Mouse (Mus musculus) midbrain, embryonic 14.5 days (tissue): ENCODE data around the gene Ralb. TPM values are rescaled to one million over a fixed set of nuclear protein-coding genes. Genes with fewer than 3 reads are reported as not detected.

Experiments used
- ATAC-seq: fragments of 200-750 bp; cut with Nextera tagmentation; 2 replicates; pipeline ENCODE4 v1.8.0; 2017; ENCODE audit warnings: moderate number of reproducible peaks, moderate library complexity; ENCODE audit not compliant: low FRiP score, low TSS enrichment
- DNase-seq: peaks from one replicate; pipeline ENCODE4 v3.0.0-alpha.2; 2015
- H3K27ac ChIP-seq: fragments of 300-500 bp; sonication (generic); replicated peaks from 2 replicates; pipeline ENCODE4 v1.5.1; 2014; ENCODE audit warnings: mild to moderate bottlenecking, low read depth, low read length, moderate library complexity
- H3K27me3 ChIP-seq: fragments of 300-500 bp; sonication (generic); 2 replicates; pipeline ENCODE4 v1.6.1; 2014; ENCODE audit warnings: low read length, control low read depth, mixed read lengths; ENCODE audit not compliant: control insufficient read depth, insufficient read depth
- H3K36me3 ChIP-seq: fragments of 300-500 bp; sonication (generic); 2 replicates; pipeline ENCODE4 v1.6.1; 2014; ENCODE audit warnings: low read length, control low read depth; ENCODE audit not compliant: control insufficient read depth, insufficient read depth
- H3K4me1 ChIP-seq: fragments of 300-500 bp; sonication (generic); 2 replicates; pipeline ENCODE4 v1.6.1; 2014; ENCODE audit warnings: mild to moderate bottlenecking, antibody characterized with exemption, low read length, control low read depth; ENCODE audit not compliant: control insufficient read depth, insufficient read depth
- H3K4me2 ChIP-seq: fragments of 300-500 bp; sonication (generic); 2 replicates; pipeline ENCODE4 v1.6.1; 2014; ENCODE audit warnings: mild to moderate bottlenecking, low read length, moderate library complexity
- H3K4me3 ChIP-seq: fragments of 300-500 bp; sonication (generic); replicated peaks from 2 replicates; pipeline ENCODE4 v1.5.1; 2014; ENCODE audit warnings: low read depth, low read length
- H3K9ac ChIP-seq: fragments of 300-500 bp; sonication (generic); replicated peaks from 2 replicates; pipeline ENCODE4 v1.6.1; 2014; ENCODE audit warnings: mild to moderate bottlenecking, low read length, moderate library complexity
- H3K9me3 ChIP-seq: fragments of 300-500 bp; sonication (generic); 2 replicates; pipeline ENCODE4 v1.6.1; 2016; ENCODE audit warnings: low read length, control low read depth, mixed read lengths; ENCODE audit not compliant: control insufficient read depth
- WGBS: fragments of 180-500 bp; shearing (Covaris S2); extraction: QIAGEN DNeasy Blood & Tissue Kit; methylation state at CpG from one replicate; pipeline ENCODE4 v1.1.7; 2014; 5-methylcytosine and 5-hydroxymethylcytosine counted together
- polyA plus RNA-seq: library from polyadenylated mRNA; unstranded; fragments of >200 nt; fragmentation: Nextera tagmentation; extraction: Ambion mirVana; gene quantifications from 2 replicates; pipeline ENCODE4 v1.2.1, GENCODE M21; 2014

The Ralb gene
- polyA plus RNA-seq, 1 experiment from 2014 or later, result 49.6 TPM

DNA sequence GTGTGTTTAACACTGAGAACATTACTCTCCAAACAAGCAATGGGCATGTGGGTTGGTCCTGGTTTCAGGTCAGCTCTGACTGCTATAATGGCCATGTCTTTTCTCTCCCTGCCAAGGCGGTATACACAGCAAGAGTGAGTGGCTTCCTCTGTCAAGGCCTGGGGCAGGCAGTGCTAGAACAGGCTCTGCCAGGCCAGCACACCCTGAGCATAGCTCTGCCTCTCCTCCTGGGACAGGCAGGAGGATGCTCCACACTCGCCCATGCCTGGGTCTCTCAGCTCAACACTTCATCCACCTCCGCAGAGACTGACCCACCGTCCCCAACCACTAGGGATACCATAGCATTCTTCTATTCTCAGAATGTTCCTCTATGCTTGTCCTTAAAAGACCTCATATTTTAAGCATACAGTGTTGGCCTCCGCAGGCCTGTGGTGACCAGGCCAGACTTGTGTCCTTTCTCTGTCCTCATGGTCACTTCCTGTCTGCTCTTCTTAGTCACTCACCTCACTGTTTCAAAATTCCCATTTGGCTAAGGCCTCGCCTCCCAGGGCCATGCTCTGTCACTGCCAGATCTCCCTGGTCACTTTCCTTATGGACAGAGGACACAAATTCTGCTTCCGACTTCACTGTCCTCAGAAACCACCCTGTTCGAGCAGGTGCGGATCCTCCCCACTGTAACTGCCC lies 9.7 kb downstream of the Ralb start:
- no peaks in the 10 kb centered on the region for H3K9me3 ChIP-seq
- no peaks in the 10 kb centered on the region for H3K27me3 ChIP-seq
- H3K36me3 ChIP-seq, result no peaks in the 10 kb centered on the region
- no peak overlapping the region for H3K4me3 ChIP-seq
- DNase-seq (no peak), ATAC-seq (no peak)
- H3K9ac ChIP-seq, result no peak overlapping the region
- H3K4me1 ChIP-seq, result no peaks in the 10 kb centered on the region
- H3K27ac ChIP-seq, result no peak overlapping the region
- no peak overlapping the region for H3K4me2 ChIP-seq
- 93% methylated on average over 9 of the region's 9 CpGs for WGBS

DNA sequence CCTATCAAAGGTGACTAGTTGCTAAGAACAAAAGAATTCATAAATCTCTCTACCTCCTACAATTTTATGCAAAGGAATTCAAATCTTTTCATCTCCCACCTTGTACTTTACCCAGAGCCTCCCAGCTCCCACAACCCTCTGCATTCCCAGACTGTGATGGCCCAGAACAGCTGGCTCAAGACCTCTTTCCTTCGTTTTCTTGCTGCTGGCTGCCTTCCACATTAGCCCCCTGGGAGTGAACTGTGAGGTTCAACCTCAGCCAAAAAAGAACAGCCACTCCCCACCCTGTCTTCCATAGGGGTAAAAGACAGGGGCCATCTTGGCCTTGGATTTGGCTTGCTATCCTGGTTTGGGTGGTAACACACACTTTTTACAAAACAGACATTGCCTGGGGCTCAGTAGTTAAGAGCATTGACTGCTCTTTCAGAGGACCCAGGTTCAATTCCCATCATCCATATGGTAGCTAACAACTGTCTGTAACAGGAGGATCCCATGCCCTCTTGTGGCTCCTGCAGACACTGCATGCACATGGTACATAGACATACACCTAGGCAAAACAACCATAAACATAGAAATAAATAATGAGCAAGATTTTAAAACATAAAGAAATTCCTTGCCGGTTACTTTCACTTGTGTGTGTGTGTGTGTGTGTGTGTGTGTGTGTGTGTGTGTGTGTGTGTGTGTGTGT lies 10.4 kb downstream of the Ralb start:
- no peak overlapping the region for H3K4me2 ChIP-seq
- H3K27me3 ChIP-seq, result no peaks in the 10 kb centered on the region
- 79% methylated on average over 2 of the region's 2 CpGs for WGBS
- H3K9ac ChIP-seq, result no peak overlapping the region
- H3K36me3 ChIP-seq, result no peaks in the 10 kb centered on the region
- H3K9me3 ChIP-seq, result no peaks in the 10 kb centered on the region
- H3K27ac ChIP-seq, result no peak overlapping the region
- H3K4me3 ChIP-seq, result no peak overlapping the region
- no peak for DNase-seq
- ATAC-seq, result no peak
- H3K4me1 ChIP-seq, result no peaks in the 10 kb centered on the region

DNA sequence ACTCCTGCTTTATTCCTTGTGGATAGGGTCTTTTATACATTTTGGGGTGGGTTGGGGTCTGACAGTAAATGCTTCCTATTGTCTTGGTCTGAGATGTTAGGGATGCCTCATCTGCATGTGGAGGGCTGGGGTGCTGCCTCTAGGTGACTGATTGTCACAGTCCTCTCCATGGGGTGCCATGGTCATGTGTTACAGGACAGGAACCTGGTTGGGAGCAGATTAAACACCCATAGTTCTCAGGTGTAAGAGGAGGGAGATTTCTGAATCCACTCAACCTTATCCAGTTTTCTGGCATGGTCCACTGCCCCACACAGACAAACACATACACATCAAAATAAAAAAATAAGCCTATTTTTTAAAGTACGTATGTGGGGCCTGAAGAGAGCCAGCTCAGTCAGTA lies 12.1 kb downstream of the Ralb start:
- no peaks in the 10 kb centered on the region for H3K36me3 ChIP-seq
- H3K4me3 ChIP-seq, result no peak overlapping the region
- DNase-seq, result no peak
- no peaks in the 10 kb centered on the region for H3K4me1 ChIP-seq
- no peak overlapping the region for H3K27ac ChIP-seq
- no peaks in the 10 kb centered on the region for H3K27me3 ChIP-seq
- H3K4me2 ChIP-seq, result no peak overlapping the region
- 84% methylated on average over 1 of the region's 1 CpGs for WGBS
- no peak overlapping the region for H3K9ac ChIP-seq
- no peaks in the 10 kb centered on the region for H3K9me3 ChIP-seq
- ATAC-seq, result no peak

DNA sequence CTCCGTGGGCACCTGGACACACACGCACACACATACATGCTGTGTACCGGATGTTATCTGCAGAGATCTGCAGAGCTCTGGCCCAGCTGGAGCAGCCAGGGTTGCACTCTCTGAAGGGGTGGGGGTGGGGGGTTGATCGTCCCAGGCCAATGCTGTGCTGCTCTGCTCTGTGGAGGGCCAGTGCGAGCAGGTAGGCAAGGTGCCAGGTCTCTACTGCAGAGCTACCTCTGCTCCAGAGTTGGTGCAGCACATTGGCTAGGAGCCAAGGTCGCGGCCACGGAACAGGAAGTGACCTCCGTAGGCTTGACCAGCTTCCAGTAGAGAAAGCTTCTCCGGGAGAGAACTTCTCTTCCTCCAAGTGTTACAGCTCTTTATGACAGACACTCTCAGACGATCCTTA lies 12.5 kb downstream of the Ralb start:
- DNase-seq (no peak), ATAC-seq (no peak)
- Histone ChIP-seq H3K4me2 (no peak overlapping the region), H3K9me3 (no peaks in the 10 kb centered on the region), H3K4me1 (no peaks in the 10 kb centered on the region), H3K27ac (no peak overlapping the region; the same call in 1 of the 2 replicates), H3K9ac (no peak overlapping the region), H3K36me3 (no peaks in the 10 kb centered on the region), H3K27me3 (no peaks in the 10 kb centered on the region), H3K4me3 (no peak overlapping the region)
- 70% methylated on average over 11 of the region's 11 CpGs for WGBS

DNA sequence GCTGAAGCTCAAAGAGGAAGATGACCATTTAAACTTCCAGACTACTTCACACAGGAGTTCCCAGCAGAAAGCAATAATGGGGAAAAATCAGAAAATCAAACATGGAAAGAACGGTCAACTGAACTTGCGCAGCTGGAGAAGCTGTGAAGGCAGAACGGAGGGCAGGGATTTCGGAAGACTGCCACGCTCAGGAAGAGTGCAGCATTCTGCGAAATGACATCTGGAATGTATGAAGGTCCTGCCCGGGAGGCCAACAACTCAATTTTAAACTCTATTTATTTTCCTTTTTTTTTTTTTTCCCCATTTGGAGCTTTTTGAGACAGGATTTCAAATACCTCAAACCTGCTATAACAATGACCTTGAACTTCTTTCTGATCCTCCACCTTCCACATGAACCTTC lies 13.8 kb downstream of the Ralb start:
- Histone ChIP-seq H3K4me2 (no peak overlapping the region), H3K36me3 (no peaks in the 10 kb centered on the region), H3K9me3 (no peaks in the 10 kb centered on the region), H3K4me3 (no peak overlapping the region), H3K9ac (no peak overlapping the region), H3K4me1 (no peaks in the 10 kb centered on the region), H3K27me3 (no peaks in the 10 kb centered on the region), H3K27ac (no peak overlapping the region)
- WGBS, result 87% methylated on average over 7 of the region's 7 CpGs
- DNase-seq (no peak), ATAC-seq (no peak)

DNA sequence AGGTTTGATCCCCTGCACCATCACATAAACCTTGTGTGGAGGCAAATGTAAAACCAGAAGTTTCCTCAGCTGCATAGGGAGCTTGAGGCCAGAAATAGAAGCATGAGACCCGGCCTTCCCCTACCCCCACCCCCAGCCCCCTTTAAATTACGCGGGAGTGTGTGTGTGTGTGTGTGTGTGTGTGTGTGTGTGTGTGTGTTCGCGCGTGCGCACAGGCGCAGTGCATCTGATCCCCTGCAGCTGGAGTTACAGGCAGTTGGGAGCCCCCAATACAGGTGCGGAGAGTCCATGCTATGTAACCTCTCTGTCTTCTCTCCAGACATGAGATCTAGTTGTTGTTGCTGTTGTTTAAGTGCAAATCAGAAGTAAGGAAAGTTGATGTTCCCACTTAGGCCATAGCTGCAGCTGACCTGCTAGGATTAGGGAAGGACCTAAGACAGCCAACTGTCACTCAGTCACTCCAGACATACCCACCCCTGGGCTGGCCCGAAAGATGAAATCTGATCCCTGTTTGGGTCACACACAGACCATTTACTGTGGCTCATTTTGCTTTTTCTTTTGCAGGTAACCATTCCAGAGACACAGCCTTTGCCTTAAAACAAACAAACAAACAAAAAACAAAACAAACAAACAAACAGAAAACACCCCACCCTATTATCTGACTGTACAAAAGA lies 16.5 kb downstream of the Ralb start:
- Histone ChIP-seq H3K27me3 (no peaks in the 10 kb centered on the region), H3K9ac (no peak overlapping the region), H3K36me3 (no peaks in the 10 kb centered on the region), H3K27ac (no peak overlapping the region), H3K4me2 (no peak overlapping the region), H3K4me1 (no peaks in the 10 kb centered on the region), H3K4me3 (no peak overlapping the region), H3K9me3 (no peaks in the 10 kb centered on the region)
- no peak for DNase-seq
- ATAC-seq, result no peak
- 60% methylated on average over 10 of the region's 10 CpGs for WGBS

DNA sequence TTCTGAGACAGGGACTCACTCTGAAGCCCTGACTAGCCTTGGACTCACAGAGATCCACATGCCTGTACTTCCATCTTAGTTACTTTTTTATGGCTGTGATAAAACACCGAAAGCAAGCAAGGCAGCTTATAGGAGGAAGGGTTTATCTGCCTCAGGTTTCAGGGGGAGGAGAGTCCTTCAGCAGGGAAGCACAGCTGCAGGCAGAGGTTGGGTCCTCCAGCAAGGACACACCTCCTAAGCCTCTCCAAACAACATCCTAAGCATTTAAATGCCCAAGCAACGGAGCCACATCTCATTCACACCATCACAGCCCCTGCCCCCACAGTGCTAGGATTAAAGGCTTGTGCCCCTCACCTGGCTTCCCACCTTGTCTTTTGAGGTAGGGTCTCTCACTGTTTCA lies 18.8 kb downstream of the Ralb start:
- DNase-seq (no peak), ATAC-seq (no peak)
- no peak overlapping the region for H3K27ac ChIP-seq
- no peak overlapping the region for H3K4me2 ChIP-seq
- H3K36me3 ChIP-seq, result no peaks in the 10 kb centered on the region
- no peaks in the 10 kb centered on the region for H3K9me3 ChIP-seq
- H3K27me3 ChIP-seq, result no peaks in the 10 kb centered on the region
- no peak overlapping the region for H3K9ac ChIP-seq
- H3K4me1 ChIP-seq, result no peaks in the 10 kb centered on the region
- no peak overlapping the region for H3K4me3 ChIP-seq
- WGBS, result 23% methylated on average over 2 of the region's 2 CpGs

DNA sequence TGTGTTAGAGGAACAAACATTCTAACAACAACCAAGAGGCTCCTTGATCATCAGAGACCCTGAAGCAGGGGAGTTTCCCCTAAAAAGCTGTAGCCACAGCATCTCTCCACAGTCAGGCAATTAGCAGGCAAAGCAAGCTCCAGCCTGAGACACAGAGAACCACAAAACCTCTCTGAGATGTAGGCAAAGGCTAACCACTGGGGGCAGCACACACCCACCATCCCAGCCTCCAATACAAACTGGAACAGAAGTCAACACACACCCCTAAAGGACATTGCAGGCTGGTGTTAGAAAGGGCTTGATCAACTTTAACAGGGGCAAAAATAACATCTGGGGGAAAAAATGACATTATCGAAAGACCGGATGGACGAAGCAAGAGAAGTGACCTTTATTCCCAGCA lies 20.1 kb downstream of the Ralb start:
- no peaks in the 10 kb centered on the region for H3K4me1 ChIP-seq
- DNase-seq, result peak; percentile 64
- no peaks in the 10 kb centered on the region for H3K27me3 ChIP-seq
- no peak overlapping the region for H3K9ac ChIP-seq
- H3K4me3 ChIP-seq, result no peak overlapping the region
- no peak for ATAC-seq
- 67% methylated on average over 3 of the region's 3 CpGs for WGBS
- no peaks in the 10 kb centered on the region for H3K9me3 ChIP-seq
- no peaks in the 10 kb centered on the region for H3K36me3 ChIP-seq
- no peak overlapping the region for H3K4me2 ChIP-seq
- H3K27ac ChIP-seq, result no peak overlapping the region

DNA sequence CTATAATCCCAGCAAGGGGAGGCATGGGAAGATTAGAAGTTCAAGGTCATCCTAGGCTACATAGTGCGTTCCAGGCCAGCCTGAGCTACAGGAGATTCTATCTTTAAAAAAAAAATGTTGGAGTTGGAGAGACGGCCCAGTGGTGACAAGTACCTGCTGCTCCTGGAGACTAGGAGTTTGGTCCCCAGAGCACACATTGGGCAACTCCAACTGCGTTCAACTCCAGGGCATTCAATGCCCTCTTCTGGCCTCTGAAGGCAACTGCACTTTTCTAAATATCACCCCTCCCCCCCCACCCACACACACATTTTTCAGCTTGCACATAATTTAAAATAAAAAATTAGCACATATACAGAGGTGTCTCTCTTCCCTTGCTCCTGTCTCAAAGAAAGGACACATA lies 21.7 kb downstream of the Ralb start:
- Histone ChIP-seq H3K4me3 (no peak overlapping the region), H3K9ac (no peak overlapping the region), H3K27ac (no peak overlapping the region), H3K27me3 (no peaks in the 10 kb centered on the region), H3K4me1 (no peaks in the 10 kb centered on the region), H3K36me3 (no peaks in the 10 kb centered on the region), H3K9me3 (no peaks in the 10 kb centered on the region), H3K4me2 (no peak overlapping the region)
- DNase-seq (peak; percentile 21), ATAC-seq (no peak)
- 64% methylated on average over 3 of the region's 3 CpGs for WGBS
